Mouse (Mus musculus) macrophage (primary cell): ENCODE measurements around the gene Cks2. TPM values are rescaled to one million over a fixed set of nuclear protein-coding genes. Genes with fewer than 3 reads are reported as not detected.
"Not testable (repeated sequence)": the region's sequence is repeated elsewhere in the genome, so short reads cannot be mapped to it uniquely, and the experiment has no call there.

Source experiments
- H3K27ac ChIP-seq: fragments of 350-480 bp; formaldehyde crosslinking; 2 replicates; pipeline ENCODE4 v1.9.0; 2021
- H3K36me3 ChIP-seq: fragments of 350-480 bp; formaldehyde crosslinking; 2 replicates; pipeline ENCODE4 v1.9.0; 2021; ENCODE audit errors: inconsistent target
- H3K4me3 ChIP-seq: fragments of 350-480 bp; formaldehyde crosslinking; 2 replicates; pipeline ENCODE4 v1.9.0; 2021; ENCODE audit errors: inconsistent target
- H3K79me2 ChIP-seq: fragments of 350-480 bp; formaldehyde crosslinking; 2 replicates; pipeline ENCODE4 v1.9.0; 2021; ENCODE audit errors: inconsistent target
- WGBS: methylation state at CpG from one replicate; pipeline ENCODE4 v1.1.7; 2026; ENCODE audit warnings: inconsistent platforms; ENCODE audit not compliant: missing documents; 5-methylcytosine and 5-hydroxymethylcytosine counted together
- polyA plus RNA-seq: library from polyadenylated mRNA; stranded (reverse); fragments of 250-400 nt; gene quantifications from 3 replicates; pipeline ENCODE4 v1.2.4, GENCODE M21; 2018; ENCODE audit warnings: inconsistent platforms

Gene Cks2
- polyA plus RNA-seq, 1 experiment from 2014 or later: 5.3 TPM

DNA sequence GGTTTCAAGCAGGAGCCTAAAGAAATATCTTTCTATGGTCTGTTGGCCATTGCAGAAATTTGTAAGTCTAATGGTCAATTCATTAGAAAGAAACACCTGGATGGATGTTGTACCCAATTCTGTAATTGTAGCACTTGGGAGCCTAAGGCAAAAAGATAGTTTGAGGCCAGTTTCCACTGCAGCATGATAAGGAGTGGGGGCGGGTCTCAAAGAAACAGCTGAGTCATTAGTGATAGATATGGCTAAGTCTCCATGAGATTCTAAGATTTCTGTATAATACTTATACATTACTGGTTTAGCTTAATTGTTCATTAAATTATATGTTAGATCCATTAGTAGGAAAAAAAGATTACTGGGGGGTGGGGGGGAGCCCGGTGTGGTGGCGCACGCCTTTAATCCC, 3.2 kb downstream of the Cks2 start:
- Histone ChIP-seq H3K36me3 (no peaks in the 10 kb centered on the region; the same call in 1 of the 2 replicates), H3K27ac (no peak overlapping the region), H3K79me2 (peaks cover 63% of the 10 kb centered on the region), H3K4me3 (no peak overlapping the region)
- WGBS: 95% methylated on average over 4 of the region's 4 CpGs

DNA sequence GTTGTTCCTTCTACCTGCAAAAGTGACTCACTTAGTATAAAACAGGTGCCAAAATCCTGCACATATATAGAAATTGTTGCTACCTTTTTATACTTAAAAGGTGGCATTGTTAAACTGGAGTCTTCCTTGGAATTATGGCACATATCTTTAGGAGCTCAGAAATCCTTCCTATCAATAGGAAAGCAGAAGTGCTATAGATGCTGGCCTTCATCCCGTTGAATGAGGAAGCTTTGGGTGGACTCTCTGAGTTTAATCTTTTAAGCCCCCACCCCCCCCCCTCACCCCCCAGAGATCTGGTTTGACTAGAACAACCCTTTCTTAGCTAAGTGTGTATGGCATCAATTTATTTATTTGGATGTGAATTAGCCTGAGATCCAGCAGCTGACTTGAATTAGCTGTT, 4.7 kb downstream of the Cks2 start:
- H3K36me3 ChIP-seq: peaks cover 8% of the 10 kb centered on the region
- H3K4me3 ChIP-seq: no peak overlapping the region
- peaks cover 76% of the 10 kb centered on the region for H3K79me2 ChIP-seq
- no peak overlapping the region for H3K27ac ChIP-seq
- WGBS: 0% methylated on average over 1 of the region's 1 CpGs

DNA sequence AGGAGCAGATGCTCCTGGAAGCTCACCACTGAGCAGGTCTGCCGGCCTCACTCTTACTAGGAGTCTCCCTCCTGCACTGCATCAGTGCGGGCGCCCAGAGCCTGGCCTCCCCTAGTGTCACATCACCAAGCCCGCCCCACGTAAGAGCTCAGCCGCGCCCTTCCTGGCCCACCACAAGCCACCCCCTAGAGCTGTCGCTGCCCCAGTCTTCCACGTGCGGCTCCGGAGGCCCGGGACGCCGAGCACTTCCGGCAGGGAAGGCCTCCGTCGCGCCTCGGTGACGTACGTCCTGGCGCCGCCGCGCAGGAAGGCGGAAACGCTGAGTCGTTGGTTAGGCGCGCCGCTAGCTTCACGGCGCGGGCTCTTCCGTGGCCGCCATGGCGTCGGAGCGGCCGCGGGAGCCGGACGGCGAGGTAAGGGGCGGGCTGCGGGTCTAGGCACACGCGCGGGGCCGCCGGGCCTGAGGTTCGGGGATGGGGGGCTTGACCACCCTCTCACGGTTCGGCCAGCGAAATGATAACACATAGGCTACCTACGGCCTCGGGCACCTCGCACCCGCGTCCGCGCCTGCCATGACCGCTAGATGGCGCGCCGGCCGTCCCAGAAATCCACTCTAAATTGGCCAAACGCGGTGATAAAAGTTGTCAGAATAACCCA, 6.5 kb downstream of the Cks2 start, which contains the start of gene Secisbp2:
TSS of gene Secisbp2 (plus strand) at position 290 of the 657 bp plus-strand sequence.
- Histone ChIP-seq H3K27ac (peak within 1 kb of the TSS; percentile 32; the same call in 1 of the 2 replicates), H3K4me3 (peak within 1 kb of the TSS; percentile 48), H3K36me3 (peaks cover 26% of the 10 kb centered on the region), H3K79me2 (peaks cover 63% of the 10 kb centered on the region)
- WGBS: under 1% methylated on average over 66 of the region's 69 CpGs

DNA sequence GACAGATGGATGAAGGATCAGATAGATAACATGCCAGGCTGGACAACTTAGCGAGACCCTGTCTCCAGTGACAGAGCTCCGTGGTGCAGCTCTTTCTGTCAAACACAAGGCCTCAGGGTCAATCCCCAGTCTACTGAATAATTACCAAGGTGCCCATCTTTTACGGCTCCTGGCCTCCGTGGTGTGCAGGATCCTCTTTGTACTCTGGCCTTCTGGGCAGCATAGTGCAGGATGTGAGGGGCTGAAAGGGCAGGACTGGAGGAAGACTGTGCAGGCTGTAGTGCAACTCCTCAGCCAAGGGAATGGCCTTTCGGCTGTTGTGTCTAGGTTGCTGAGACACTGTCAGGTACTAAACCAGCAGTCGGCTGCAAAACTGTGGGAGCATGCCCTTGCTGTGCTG, 8.1 kb downstream of the Cks2 start:
- H3K79me2 ChIP-seq: peaks cover 47% of the 10 kb centered on the region
- no peak overlapping the region for H3K4me3 ChIP-seq
- WGBS: 94% methylated on average over 4 of the region's 6 CpGs
- peaks cover 41% of the 10 kb centered on the region for H3K36me3 ChIP-seq
- H3K27ac ChIP-seq: no peak overlapping the region

DNA sequence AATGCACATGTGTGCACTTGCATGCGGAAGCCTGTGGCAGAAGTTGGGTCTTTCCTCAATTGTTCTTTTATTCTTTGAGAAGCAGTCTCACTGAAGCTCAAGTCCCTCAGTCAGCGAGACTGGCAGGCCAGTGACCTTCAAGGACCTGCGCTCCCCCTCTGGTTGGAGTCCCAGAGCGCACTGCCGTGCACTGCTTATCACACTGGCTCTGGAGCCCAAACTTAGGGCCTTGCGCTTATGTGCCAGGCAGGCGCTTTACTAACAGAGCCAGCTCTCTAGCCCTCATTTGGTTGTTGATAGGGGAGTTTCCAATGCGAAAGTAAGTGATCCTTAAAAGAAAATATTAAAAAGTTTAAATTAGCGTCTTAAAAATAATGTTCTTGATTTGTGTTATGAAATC, 8.9 kb downstream of the Cks2 start:
- Histone ChIP-seq H3K4me3 (no peak overlapping the region), H3K79me2 (peaks cover 39% of the 10 kb centered on the region), H3K36me3 (peaks cover 47% of the 10 kb centered on the region), H3K27ac (no peak overlapping the region)
- WGBS: 96% methylated on average over 9 of the region's 9 CpGs

DNA sequence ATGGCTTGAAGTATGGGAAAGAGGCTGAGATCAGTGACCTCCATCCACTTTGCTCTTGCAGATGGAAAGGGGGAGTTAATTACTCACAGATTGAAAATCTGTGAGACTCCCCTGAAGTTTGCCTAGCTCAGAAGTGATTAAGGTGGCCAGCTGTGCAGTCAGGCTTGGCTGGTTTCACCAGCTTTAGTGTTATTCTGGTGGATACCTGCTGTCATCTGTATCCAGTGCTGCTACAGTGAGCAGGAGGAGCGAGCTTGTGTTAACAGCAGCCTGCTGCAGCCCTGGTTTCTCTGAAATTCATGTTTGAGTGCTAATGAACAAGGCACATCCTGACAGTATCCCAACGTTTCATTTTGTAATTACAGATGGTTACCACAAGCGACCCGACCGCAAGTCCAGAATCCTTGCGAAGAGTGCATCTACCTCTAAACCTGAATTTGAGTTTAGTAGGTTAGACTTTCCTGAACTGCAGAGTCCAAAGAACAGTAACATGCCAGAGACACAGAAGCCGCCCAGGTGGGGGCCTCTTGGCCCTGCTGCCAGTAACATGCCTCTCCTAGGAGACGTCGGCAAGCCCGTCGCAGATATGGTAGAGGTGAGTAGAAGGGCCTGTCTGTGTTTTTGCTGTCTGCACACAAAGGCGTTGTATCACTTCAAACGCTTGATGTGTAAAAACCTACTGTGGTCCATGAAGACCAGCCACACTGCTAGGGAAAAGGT, 11.6 kb downstream of the Cks2 start:
- peaks cover 27% of the 10 kb centered on the region for H3K79me2 ChIP-seq
- no peak overlapping the region for H3K27ac ChIP-seq
- H3K4me3 ChIP-seq: no peak overlapping the region
- H3K36me3 ChIP-seq: peaks cover 71% of the 10 kb centered on the region
- WGBS: 94% methylated on average over 11 of the region's 13 CpGs

DNA sequence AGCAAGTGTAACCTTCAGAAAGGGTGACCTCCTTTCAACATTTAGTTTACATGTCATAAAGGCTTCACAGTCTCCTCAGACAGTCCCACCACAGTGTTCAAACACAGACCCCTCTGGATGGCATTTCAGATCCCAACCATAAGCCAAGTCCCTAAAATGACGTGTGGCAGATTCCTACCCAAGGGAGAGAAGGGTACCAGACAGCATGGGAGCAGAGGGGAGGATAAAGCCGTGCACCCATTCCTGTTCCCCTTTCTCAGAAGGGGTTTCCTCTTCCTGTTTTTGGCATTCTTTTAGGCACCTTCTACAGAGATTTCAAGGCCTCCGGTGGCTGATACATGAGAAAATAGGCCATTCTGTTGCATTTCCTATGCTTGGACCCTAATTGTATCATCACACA, 13.1 kb downstream of the Cks2 start:
- no peak overlapping the region for H3K4me3 ChIP-seq
- peaks cover 14% of the 10 kb centered on the region for H3K79me2 ChIP-seq
- WGBS: 32% methylated on average over 3 of the region's 3 CpGs
- H3K36me3 ChIP-seq: peaks cover 84% of the 10 kb centered on the region
- H3K27ac ChIP-seq: no peak overlapping the region

DNA sequence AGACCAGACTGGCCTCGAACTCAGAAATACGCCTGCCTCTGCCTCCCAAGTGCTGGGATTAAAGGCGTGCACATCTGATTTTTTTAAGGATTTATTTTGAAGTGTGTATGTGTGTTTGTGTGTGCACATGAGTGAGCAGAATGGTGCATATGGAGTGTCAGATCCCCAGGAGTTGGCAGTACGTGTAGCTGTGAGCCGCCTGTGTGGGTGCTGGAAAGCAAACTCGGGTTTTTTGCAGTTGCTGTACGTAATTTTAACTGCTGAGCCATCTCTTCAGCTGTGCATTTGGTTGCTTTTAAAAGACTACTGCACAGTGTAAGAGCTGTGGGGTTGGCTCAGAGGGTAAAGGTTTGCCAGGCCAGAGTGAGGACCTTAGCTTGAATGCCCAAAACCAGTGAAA, 14.5 kb downstream of the Cks2 start:
- Histone ChIP-seq H3K27ac (no peak overlapping the region), H3K79me2 (no peaks in the 10 kb centered on the region; the same call in 1 of the 2 replicates), H3K4me3 (no peak overlapping the region), H3K36me3 (peaks cover 88% of the 10 kb centered on the region)
- 100% methylated on average over 5 of the region's 7 CpGs for WGBS

DNA sequence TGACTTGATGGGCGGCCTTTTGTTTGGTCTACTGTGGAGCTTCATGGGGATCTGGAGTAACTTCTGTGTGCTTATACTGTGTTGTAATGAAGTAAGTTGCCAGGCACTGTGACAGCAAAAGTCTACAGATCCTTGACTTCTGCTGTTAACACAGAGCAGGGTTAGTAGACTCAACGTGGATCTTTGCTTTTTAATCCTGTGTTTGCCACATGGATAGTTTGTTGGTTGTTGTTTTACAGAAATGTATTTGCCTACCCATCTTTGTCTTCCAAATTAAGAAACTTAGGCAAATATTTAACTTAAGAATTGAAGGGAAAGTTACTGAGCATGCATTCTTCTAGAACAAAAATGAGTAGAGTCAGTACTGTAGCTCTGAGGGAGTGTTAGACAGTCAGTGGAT, 18.5 kb downstream of the Cks2 start:
- 100% methylated on average over 2 of the region's 2 CpGs for WGBS
- Histone ChIP-seq H3K36me3 (peaks cover 85% of the 10 kb centered on the region), H3K27ac (no peak overlapping the region), H3K4me3 (no peak overlapping the region), H3K79me2 (no peaks in the 10 kb centered on the region)

DNA sequence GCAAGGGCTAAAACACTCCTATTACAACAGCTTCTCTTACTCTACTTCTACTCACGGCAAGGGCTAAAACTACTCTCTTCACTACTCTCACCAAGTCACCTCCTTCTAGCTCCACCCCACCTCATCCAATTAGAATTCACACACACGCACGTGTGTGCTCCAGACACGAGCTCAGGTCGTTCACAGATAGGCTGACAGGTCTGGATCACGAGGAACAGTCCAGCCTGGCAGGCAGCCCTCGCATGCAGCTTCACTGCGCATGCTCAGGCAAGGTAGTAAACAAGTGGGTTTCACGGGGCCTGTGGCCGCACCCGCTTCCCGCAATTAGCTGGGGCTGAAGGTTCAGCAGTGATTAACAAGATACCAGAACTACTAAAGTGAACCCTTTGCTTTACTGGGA, 23.2 kb downstream of the Cks2 start:
- not testable (repeated sequence) for H3K4me3 ChIP-seq, H3K27ac ChIP-seq, H3K79me2 ChIP-seq
- H3K36me3 ChIP-seq: peaks cover 73% of the 10 kb centered on the region
- 95% methylated on average over 12 of the region's 12 CpGs for WGBS

DNA sequence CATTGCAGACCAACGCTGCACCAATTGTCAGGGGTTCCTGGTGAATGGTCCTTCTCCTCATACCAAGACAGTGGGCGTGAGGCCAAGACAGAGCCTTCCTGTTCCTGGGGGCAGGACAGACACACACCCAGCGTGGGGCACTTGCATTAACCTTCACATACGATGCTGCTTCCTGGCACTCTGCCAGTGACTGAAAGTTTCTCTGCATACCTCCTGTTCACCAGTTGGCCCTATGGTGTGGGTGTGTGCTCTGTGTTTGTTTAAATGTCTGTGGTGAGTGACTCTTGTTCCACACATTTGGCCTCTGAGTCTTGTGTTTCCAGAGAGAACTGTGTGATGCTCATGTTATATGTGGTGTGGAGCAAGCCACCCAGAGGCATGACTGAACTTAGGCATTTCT, 31.6 kb downstream of the Cks2 start:
- no peaks in the 10 kb centered on the region for H3K79me2 ChIP-seq
- peaks cover 86% of the 10 kb centered on the region for H3K36me3 ChIP-seq
- 94% methylated on average over 4 of the region's 4 CpGs for WGBS
- H3K4me3 ChIP-seq: no peak overlapping the region
- H3K27ac ChIP-seq: no peak overlapping the region

DNA sequence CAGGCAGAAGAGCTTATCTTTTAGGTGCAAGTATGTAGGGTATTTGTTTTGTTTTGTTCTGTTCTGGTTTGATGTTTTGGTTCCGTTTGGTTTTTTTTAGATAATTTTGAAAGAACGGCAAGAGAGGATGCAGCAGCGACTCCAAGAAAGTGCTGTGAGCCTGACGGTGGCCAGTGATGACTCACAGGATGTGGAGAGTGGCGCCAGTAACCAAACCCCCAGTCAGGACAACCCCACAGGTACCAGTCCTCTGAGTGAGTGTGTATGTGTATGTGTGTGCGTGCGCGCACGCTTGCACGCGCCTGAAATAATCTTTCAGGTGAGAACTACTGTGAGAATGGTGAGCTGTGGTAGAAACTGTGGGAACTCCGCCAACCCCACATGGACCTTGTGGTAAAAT, 32.0 kb downstream of the Cks2 start:
- WGBS: 82% methylated on average over 12 of the region's 12 CpGs
- no peak overlapping the region for H3K27ac ChIP-seq
- no peaks in the 10 kb centered on the region for H3K79me2 ChIP-seq
- no peak overlapping the region for H3K4me3 ChIP-seq
- peaks cover 87% of the 10 kb centered on the region for H3K36me3 ChIP-seq

DNA sequence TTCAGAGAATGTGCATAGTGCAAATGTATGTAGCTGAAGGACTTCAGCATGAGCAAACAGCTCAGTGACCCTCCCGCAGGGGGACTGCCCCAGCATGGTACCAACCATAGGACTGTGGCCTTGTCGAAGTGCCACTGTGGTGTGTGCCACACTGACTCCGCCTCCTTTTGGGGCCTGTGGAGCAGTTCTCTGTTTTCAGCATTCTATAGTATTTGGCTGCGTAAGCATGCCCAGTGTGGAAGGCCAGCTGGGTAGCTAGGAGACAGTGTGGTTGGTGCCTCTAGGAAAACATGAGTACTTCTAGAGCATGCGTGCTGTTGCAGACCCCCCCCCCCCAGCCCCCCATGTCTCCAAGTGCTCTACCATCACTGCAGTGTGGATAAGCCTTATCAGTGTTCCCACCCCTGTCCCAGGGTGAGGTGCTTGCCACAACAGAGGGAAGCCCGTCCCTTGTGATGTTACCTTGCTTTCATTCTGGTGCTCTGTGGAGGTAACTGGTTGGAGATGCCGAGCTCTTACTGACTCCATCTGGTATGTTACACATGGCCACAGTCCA, 32.7 kb downstream of the Cks2 start:
- 92% methylated on average over 7 of the region's 7 CpGs for WGBS
- H3K27ac ChIP-seq: no peak overlapping the region
- H3K4me3 ChIP-seq: no peak overlapping the region
- no peaks in the 10 kb centered on the region for H3K79me2 ChIP-seq
- H3K36me3 ChIP-seq: peaks cover 92% of the 10 kb centered on the region

DNA sequence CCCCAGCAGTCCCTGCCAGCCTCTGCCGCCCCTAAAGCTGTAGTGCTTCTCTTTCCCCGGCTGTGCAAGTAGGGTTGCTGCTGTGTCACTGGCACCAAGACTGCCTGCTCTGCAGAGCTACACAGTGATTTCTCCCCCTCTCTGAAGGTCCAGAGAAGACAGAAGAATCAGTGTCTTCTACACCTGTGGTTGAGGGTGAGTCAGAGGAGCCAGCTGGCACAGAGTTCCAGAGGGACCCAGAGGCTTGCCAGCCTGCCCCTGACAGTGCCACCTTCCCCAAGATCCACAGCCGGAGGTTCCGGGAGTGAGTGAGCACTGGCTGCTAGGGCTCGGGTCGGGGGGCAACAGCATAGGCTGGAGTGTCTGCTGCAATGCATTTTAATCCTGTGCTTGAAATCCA, 33.7 kb downstream of the Cks2 start:
- no peak overlapping the region for H3K4me3 ChIP-seq
- no peaks in the 10 kb centered on the region for H3K79me2 ChIP-seq
- WGBS: 98% methylated on average over 6 of the region's 6 CpGs
- H3K27ac ChIP-seq: no peak overlapping the region
- H3K36me3 ChIP-seq: peaks cover 93% of the 10 kb centered on the region

DNA sequence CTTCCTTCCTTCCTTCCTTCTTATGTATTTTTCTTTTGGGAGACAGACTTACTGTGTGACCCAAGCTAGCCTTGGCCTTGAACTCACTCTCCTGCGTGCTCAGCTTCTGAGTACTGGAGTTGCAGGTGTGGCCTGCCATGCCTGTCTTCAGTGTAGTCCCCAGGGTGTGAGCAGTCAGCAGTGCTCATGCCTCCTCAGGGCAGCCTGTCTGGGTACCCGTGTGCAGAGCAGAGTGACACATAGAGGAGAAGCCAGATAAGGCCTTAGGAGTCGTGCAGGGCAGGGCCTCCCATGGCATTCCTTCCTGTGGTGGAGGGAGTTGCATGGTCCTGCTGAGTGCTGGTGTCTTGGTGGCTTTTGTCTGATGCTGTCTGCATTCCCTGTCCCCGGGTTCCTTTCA, 34.3 kb downstream of the Cks2 start:
- peaks cover 92% of the 10 kb centered on the region for H3K36me3 ChIP-seq
- no peak overlapping the region for H3K4me3 ChIP-seq
- WGBS: 98% methylated on average over 4 of the region's 4 CpGs

More for the DNA sequence above, 34.3 kb downstream of the Cks2 start:
- H3K79me2 ChIP-seq: no peaks in the 10 kb centered on the region
- H3K27ac ChIP-seq: no peak overlapping the region
